Mouse (Mus musculus) cerebellum, adult 8-10 months (tissue): ENCODE data around the gene Fbxo46.
"Not testable (repeated sequence)": the region's sequence is repeated elsewhere in the genome, so short reads cannot be mapped to it uniquely, and the experiment has no call there.

Experiments
- DNase-seq: peaks from one replicate; pipeline ENCODE4 v3.0.0; 2022

The Fbxo46 gene

GRCm38 (mm10) chr7:19136673-19137334, 17.1 kb downstream of the Fbxo46 start:
- DNase-seq = no peak

DNA sequence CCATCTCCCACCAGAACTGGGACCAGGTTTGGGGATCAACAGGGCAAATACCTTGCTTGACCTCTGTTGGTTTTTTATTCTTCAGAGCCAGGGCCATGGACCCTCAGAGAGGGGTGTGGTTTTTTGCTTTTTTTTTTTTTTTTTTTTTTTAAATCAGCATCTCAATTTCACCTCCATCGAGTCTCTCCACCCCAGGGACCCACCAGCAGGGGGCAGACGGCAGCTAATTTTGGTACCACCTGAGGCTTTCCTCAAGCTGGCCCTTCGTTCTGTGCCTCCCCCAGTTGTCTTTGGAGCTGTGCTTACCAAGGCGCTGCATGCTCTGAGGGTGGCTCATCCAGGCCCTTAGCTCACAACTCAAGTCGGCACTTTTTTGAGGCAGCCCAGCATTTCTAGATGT, 17.7 kb downstream of the Fbxo46 start:
- no peak for DNase-seq

DNA sequence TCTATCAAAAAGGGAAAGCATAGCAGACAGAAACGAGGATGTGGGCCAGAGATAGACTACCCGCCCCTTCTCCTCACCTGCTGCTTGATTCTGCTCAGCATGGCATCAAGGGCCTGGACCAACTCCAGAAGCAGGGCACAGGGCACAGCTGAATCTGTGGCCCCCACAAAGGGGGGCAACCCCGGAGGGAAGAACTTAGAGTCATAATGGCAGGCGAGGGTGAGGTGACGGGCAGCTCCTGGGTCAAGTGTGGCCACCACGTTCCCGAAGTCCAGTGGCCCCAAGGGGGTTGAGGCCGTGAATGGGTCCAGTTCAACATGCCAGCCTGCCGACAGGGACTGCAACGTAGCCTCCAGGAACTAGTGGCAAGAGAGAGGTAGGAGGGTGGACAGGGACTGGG, 27.1 kb downstream of the Fbxo46 start:
- no peak for DNase-seq

DNA sequence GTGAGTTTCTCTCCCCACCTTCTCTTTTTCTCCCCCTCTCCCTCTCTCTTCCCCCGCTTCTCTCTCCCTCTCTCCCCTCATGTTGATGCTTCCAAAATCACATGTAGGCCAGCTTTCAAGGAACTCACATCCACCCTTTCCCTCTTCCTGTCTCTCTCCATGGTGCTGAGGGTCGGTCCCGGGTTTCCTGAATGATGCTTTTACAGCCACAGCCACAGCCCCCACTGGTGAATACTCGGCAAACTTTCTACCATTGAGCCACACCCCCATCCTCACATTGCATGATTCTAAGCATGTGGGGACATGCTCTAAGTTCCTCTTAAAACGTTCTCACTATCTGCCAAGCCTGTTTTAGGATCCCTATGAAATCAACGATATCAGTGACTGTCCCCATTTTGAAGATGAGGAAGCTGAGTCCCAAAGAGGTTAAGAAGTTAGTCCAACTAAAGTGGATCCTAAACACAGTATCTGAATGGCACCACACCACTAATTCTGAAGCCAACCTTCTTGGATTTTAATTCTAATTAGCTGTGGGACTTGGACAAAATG, 27.9 kb downstream of the Fbxo46 start:
- no peak for DNase-seq

GRCm38 (mm10) chr7:19148180-19148874, 28.7 kb downstream of the Fbxo46 start:
- no peak for DNase-seq

- peak; percentile 96 for DNase-seq
These were observed 29.3 kb downstream of the Fbxo46 start, which contains the start of gene Qpctl for GRCm38 (mm10) chr7:19148875-19149541. Qpctl (minus strand) TSS chr7:19149291.

- DNase-seq = peak; percentile 96
These were observed 30.0 kb downstream of the Fbxo46 start, which contains the start of gene Snrpd2 for GRCm38 (mm10) chr7:19149626-19150025. Snrpd2 (plus strand) TSS chr7:19149722.

DNA sequence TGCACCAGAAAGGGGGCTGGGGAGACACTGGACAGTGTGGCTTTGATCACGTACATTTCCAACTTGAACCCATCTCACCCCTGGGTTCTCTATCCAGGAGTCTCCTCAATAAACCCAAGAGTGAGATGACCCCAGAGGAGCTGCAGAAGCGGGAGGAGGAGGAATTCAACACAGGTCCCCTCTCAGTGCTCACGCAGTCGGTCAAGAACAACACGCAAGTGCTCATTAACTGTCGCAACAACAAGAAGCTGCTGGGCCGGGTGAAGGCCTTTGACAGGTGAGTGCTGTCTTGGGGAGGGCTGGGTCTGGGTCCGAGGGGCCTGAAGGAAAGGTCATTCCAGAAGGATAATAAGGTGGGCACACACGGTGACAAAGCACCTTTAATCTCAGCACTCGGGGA, 31.5 kb downstream of the Fbxo46 start:
- not testable (repeated sequence) for DNase-seq

GRCm38 (mm10) chr7:19154796-19155195, 35.1 kb downstream of the Fbxo46 start:
- no peak for DNase-seq

- no peak for DNase-seq
These were observed 36.3 kb downstream of the Fbxo46 start for GRCm38 (mm10) chr7:19155825-19156475.

DNA sequence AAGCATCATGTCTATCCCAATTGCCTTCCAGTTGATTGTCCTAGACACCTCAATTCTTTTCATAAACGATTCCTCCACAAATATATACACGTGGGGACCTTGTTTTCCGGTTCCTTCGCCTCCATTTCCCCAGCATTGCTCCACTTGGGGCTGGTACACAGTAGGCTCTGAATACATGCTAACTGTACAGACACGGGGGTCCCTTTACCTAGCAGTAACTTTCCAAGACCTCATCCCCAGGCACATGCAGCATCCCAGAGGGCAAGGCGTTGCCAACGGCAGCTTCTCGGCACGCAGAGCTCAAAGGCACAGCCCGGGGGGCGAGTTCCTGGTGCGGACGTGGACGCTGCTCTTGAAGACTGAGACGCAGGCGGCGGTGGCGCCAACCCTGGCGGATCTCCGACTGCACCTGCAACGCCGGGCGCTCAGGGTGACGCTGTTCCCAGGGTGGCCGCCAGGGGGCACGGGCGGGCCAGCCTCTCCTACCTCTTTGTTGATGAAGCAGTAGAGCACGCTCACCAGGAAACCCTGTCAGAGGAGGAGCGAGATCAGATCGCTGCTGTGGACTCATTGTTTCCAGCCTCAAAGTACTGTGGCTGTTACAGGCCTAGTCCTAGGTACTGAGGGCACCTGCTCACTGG, 37.6 kb downstream of the Fbxo46 start:
- DNase-seq = peak; percentile 96

- no peak for DNase-seq
These were observed 38.9 kb downstream of the Fbxo46 start for GRCm38 (mm10) chr7:19158601-19159000.

DNA sequence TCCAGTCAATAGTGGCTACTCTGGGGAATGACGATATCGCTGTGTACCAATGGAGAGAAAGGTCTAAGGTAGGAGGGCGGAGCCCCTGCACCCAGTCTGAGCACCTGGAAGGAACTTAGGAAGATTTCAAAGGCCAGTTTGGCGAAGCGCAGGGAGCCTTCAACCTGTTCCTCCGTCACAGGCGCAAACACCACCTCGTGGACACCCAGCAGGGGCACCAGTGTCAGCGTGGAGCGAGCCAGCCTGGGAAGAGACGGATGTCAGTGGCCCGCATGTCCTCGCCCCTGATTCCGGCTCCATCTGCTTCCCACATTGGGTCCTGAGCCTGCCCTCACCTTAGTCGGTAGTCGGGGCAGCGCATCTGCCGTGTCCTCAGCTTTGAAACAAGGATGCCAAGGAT, 39.8 kb downstream of the Fbxo46 start:
- DNase-seq = no peak

GRCm38 (mm10) chr7:19160115-19160514, 40.5 kb downstream of the Fbxo46 start:
- DNase-seq = no peak

DNA sequence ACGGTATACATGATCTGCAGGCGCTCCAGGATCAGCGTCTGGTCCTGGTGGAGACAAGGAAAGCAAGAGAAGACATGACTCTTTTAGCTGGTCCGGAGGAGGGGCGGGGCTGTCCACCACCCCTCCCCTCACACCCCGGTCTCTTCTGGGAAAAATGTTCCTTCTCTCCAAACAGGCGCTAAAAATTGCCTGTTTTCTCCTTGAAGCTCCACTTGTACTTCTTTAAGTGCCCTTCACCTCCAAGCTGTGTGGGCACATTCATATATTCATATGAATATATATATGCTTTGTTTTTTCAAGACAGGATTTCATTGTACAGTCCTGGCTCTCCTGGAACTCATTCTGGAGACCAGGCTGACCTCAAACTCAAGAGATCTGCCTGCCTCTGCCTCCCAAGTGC, 43.3 kb downstream of the Fbxo46 start:
- DNase-seq = no peak

GRCm38 (mm10) chr7:19163752-19164151, 44.1 kb downstream of the Fbxo46 start:
- no peak for DNase-seq

- DNase-seq = no peak
These were observed 44.5 kb downstream of the Fbxo46 start for GRCm38 (mm10) chr7:19164189-19164588.

DNA sequence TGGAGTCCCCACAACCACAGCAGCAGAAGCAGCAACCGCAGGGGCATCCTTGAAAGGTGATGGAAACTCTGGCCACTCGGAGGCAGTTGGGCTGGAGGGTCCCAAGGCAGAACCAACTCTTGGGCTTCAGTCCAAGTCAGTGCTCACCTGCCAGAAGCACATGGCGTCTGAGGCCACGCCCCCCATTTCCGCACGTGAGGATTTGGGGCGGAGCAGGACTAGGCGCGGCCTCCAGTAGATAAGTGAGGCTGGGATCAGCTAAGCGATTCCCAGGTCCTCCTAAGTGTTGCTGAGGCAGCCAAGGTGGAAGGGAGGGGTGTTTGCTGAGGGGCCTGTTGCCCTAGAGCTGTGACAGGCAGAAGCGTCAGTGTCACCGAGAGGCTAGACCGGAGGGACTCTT, 45.3 kb downstream of the Fbxo46 start:
- DNase-seq = no peak

- no peak for DNase-seq
These were observed 46.2 kb downstream of the Fbxo46 start, which contains the start of gene Gipr for GRCm38 (mm10) chr7:19165656-19166423. Gipr (minus strand) TSS chr7:19166127.

GRCm38 (mm10) chr7:19166990-19167389, 47.3 kb downstream of the Fbxo46 start:
- no peak for DNase-seq

DNA sequence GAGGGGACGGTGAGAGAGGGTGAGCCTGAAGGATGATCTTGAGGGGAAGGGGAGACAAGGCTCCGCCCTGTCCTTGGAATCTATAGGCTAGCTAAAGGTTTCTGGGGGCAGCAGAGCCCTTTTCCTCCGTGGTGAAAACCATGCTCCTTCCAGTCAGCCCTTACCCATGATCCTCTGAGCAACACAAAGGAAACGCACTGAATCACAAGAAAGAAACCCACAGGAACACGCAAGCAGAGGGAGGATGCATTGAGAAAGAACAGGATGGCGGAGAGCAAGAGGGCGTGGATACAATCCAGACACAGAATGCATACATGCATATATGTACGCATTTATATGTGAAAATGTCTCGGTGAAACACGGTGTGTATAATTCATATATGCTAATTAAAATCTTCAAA, 49.8 kb downstream of the Fbxo46 start:
- no peak for DNase-seq

GRCm38 (mm10) chr7:19170142-19170541, 50.5 kb downstream of the Fbxo46 start:
- no peak for DNase-seq
